Mouse (Mus musculus) brain, embryonic 14.5 days (tissue): ENCODE measurements around the gene Myo19.

Experiments
- CTCF ChIP-seq: fragments of 200-500 bp; IDR thresholded peaks from 2 replicates; pipeline ENCODE4 v1.5.1; 2012; ENCODE audit warnings: inconsistent platforms, mild to moderate bottlenecking, moderate library complexity, borderline replicate concordance; ENCODE audit not compliant: insufficient read depth, insufficient read length; ENCODE audit errors: extremely low read depth
- POLR2A ChIP-seq: fragments of 200-500 bp; IDR thresholded peaks from 2 replicates; pipeline ENCODE4 v1.6.1; 2012; ENCODE audit warnings: mild to moderate bottlenecking, inconsistent platforms, borderline replicate concordance; ENCODE audit not compliant: poor library complexity, insufficient read depth, insufficient read length, severe bottlenecking; ENCODE audit errors: extremely low read depth

GRCm38 (mm10) chr11:84945841-84946240 is 65.9 kb downstream of the Myo19 start:
- no peak for TF ChIP-seq POLR2A
- no peak for TF ChIP-seq CTCF
